Mouse (Mus musculus): ENCODE measurements around the gene Carns1.
A peak's percentile ranks its signal among the peaks of the same experiment; 100 is the strongest.

Carns1 gene

DNA sequence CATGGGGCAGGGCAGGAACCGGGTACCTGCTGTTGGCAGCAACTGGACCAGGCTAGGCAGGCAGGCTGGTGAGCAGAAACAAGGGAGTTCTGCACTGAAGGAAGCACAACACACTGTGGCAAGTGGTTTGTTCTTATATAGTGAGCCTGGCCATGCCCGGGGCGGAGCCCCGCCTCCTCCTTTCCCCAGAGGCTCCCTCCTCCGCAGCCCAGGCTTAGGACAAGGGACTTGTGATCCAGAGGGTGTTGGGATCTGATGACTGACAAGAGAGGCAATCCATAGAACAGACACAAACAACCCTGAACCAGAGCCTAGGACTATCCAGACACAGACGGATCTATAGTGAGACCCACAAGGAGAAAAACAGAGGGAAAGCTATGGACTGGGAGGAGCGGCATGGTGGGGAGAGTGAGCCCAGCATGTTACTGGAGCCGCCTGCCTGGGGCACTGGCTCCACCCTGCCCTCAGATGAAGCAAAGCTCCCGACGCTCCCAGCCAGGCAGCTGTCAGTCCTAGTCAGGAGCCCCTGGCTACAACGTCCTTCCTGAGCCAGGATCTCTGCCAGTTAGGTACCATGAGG is at the start of gene Carns1:
Gene Carns1, minus strand, starts transcription at position 112 of the 580 bp plus-strand sequence.
- DNase-seq (ENCODE audit: low spot score in 2 of 2), result no peak

DNA sequence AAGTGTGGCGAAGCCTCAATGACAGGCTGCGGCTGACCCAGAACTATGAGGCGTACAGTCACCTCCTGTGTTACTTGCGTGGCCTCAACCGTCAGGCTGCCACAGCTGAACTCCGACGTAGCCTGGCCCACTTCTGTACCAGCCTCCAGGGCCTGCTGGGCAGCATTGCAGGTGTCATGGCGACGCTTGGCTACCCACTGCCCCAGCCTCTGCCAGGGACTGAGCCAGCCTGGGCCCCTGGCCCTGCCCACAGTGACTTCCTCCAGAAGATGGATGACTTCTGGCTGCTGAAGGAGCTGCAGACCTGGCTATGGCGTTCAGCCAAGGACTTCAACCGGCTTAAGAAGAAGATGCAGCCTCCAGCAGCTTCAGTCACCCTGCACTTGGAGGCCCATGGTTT is 46.9 kb upstream of the Carns1 start:
- peak in 1 of 2 experiments; percentile 48 for DNase-seq (ENCODE audit: low spot score in 2 of 2)

DNA sequence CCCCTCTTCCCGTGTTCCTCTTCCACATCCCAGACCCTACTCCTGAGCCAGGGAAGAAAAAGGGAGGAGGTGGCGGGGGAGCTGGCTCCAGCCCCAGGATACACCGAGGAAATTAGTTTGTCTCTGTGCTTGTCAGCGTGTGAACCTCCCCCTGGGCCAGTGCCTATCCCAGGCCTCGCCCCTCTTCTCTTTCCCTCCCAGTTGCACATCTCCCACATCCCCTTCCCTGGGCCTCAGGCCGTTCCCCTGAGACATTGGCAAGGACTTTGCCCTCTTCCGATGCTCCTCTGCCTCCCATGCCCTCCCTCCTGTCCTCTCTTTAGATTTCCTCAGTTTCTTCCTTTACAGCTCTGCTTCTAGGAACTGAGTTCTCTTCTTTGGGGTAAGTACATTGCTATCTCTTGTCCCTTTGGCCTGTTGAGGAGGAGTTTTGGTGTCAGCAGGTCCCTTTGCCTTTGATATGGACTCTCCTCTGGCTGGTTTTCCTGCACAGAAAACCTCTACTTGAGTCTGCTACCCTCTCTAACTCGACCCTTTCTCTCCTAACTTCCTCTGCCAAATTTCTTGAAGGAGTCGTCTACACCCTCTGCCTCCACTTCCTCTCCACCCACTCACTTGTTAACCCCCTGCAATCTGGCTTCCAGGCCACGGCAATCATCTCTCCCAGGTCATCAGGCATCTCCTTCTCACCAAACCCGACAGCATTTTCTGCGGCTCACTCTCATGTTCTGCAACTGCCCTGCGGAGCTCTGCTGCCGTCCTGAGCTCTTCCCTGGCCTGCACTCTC is 45.9 kb upstream of the Carns1 start:
- DNase-seq (ENCODE audit: low spot score in 2 of 2), result peak in 1 of 2 experiments; percentile 67

DNA sequence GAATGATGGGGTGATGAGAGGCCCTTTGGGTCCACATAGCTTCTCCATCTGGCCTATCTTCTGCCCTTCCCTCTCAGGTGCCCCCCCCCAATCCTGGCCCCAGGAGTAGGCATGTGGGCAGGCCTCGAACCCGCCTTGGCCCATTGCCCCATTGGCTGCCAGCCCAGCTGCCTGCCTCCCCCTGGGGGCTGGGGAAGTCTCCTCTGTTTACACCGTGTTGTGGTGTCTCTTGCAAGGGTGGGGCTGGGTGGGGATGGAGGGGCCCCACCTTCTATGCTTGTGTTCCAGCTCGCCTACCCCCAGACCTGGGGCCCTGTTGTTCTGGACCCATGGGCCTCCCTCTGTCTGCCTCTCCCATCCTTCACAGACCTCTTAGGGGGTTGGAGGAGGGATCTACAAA is 45.1 kb upstream of the Carns1 start:
- peak in 1 of 2 experiments; percentile 57 for DNase-seq (ENCODE audit: low spot score in 2 of 2)

DNA sequence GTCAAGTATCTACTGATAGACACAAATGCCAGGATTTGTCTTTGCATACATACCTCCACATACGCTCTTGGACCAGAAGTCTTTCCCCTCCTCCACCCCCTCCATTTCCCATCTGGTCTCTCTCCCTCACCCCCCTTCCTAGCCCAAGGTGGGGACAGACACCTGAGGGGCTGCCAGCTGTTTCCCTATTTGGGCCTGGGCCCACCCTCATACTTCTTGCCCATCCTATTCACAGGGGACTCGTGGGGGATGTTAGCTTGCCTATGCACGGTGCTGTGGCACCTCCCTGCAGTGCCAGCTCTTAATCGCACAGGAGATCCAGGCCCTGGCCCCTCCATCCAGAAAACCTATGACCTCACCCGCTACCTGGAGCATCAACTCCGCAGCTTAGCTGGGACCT is 44.7 kb upstream of the Carns1 start:
- no peak for DNase-seq (ENCODE audit: low spot score in 2 of 2)

DNA sequence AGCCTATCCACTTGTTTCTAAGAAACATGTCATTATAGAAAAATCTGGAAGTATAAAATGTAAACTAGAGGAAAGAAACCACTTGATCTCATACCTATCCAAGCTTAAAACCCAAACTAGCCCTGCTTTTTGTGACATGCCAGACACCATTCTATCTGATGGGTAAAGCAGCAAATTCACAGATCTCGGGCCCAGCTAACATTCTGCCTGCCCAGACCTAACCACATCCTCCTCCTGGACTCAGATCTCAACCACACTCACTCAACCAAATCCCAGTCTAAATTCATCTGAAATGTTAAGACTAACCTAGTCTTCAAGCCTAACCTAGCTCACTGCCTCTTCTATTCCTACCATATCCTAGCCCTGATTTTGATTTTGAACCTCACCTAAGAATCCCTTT is 43.5 kb upstream of the Carns1 start:
- no peak for DNase-seq (ENCODE audit: low spot score in 2 of 2)

DNA sequence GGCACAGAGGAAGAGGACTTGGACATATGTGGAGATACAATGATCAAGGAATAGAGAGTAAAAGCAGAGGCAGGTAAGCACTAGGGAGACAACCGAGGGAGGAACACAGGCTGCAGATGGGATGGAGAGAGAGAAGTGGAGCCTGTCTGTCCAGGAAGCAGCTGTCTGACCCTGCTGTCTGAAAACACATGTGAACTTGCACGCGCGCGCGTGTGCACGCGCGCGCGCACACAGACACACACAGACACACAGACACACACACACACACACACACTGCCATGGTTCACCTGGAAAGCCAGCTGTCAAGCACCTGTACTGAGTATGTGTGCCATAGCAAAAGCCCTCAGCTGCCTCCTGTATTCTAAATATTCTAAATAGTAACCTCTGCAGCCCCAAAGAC is 43.0 kb upstream of the Carns1 start:
- peak in 1 of 2 experiments; percentile 58 for DNase-seq (ENCODE audit: low spot score in 2 of 2)

DNA sequence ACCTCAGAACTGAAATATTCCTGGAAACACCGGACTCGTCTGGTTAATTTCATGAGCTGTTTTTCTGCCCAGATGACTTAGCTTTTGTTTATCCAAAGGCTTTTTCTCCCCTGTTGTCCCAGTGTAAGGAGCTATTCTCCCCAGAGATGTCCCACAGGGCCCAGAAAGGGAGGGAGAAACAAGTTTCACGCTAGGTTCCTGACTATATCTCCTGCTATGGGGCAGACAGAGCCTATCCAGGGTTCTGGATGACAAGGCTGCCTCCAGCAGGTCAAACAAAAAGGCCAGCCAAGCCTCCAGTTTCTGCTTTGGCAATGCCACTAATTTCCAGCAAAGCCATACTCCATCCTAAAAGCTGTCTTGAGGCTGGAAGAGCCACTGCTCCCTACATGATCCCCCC is 42.6 kb upstream of the Carns1 start:
- no peak for DNase-seq (ENCODE audit: low spot score in 2 of 2)

DNA sequence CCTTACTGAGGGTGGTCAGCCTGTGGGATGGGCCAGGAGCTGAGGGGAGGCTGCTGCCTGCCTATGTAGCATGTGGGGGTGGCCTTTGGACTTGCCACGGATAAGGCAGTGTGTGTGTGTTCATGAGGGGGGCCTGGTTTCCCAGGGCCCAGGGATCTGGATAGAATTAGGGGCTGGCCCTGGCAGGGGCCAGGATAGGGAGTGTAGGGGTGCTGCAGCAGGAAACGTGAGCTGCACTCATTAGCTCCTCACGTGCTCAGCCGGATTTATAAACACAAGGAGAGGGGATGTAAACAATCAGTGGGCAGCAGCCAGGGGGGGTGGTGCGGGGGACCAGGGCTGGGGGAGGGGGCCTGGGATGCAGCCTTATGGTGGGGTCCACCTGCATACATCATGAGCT is 41.9 kb upstream of the Carns1 start:
- DNase-seq (ENCODE audit: low spot score in 2 of 2), result no peak

DNA sequence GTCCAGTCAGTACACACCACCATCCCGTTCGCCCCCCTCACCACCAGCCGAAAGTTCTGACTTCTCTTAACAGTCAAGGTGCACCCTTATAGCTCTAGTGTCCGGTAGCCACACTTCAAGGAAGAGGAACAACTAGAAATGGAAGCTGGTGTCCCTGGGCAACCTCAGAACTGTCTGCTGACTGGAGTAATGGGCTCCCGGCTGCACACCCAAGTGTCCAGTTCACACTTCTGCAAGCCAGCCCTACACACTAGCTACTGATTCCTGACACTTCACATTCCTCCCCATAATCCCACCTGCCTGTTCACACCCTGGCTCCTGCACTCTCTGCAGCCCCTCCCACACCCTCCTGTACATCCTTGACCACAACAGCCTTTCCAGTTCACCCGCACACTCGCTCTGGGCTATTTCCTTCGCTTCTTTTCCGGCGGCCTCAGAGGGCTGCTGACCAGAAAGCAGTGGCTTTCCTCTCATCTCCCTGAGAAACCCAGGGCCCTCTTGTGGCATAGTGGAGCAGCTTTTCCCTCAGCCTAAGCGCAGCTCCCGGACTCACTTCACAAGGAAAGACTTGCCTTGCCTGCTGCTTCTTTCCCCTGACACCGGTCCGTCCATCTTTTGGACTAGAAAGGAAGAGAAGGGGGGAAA is 40.9 kb upstream of the Carns1 start:
- no peak for DNase-seq (ENCODE audit: low spot score in 2 of 2)

DNA sequence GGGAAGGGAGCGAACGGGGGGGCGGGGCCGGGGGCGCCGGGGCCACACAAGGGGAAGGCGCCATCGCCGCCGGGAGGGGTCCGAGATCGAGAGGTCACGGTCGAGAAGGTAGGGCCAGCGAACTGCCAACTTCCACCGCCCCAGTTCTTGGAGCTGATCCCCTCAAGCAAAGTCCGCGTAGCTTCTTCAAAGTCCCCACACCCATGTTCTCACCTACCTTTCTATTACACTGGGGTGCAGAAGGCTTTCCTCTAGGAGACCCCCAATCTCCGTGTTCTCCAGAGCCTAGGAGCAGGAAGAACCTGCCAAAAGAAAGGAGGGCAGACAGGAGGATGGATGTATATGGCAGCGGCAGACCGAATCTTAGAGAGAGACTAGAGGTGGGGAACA is 40.2 kb upstream of the Carns1 start:
- no peak for DNase-seq (ENCODE audit: low spot score in 2 of 2)

DNA sequence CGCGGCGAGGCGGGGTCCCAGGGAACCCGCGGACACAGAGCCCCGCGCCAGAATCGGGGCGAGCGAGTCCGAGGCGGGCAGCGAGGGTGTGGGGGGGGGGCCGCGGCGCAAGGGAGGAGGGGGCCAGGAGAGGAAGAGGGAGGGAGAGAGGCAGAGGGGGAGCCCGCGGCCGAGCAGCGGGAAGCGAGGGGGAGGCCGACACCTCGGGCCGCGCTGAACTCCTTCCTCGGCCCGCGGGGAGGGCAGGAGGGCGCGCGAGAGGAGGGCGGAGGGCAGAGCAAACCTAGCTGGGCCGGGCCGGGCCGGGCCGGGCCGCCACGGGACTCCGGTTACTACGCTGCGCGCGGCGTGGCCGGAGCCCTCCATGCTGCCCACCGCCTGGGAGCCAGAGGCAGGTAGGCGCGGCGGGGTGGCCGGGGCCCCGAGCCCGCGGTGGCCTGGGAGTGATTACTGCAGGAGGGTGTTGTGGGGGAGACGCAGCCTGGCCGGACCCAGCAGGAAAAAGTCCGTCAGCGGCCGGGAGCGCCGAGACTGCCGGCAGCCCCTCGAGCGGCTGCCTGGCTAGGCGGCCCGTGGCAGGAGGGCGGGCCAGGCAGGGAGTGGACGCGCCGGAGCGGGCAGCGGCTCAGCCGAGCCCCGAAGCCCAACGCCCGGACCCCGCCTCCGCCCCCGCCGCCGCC is 39.6 kb upstream of the Carns1 start:
- DNase-seq (ENCODE audit: low spot score in 2 of 2), result no peak

DNA sequence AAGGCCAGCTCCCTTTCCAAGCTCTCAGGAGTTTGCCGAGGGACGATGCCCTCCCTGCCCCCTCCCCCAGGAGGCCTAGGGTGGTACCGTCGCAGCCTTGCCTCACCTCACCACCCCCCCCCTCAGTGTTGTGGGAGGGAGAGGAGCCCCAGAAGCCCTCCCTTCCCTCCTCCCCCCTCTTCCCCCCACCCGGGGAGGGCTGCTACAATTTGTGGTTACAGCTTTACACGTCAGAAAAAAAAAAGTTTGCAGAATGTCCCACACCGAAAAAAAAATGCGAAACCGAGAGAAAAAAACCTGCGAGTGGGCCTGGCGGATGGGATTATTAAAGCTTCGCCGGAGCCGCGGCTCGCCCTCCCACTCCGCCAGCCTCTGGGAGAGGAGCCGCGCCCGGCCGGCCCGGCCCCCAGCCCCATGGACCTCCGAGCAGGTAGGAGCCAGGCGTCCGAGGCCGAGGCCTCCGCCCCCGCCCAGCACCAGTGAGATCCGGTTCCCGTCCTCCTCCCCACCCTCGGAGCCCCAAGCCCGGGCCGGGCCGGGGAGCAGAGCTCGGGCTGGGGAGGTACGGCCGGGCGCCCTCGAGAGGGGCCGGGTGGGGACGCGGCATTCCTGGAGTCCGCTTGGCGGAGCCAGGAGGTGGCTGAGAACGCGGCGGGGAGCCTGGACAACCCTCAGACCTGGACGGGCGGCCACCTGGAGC is 38.9 kb upstream of the Carns1 start, which contains the start of the genes Clcf1 and AC109138.7:
Gene Clcf1, plus strand, starts transcription at position 168 of the 700 bp plus-strand sequence.
Gene AC109138.7, plus strand, starts transcription at position 287 of the 700 bp plus-strand sequence.
- DNase-seq (ENCODE audit: low spot score in 2 of 2), result peak; percentile 70 to 81

DNA sequence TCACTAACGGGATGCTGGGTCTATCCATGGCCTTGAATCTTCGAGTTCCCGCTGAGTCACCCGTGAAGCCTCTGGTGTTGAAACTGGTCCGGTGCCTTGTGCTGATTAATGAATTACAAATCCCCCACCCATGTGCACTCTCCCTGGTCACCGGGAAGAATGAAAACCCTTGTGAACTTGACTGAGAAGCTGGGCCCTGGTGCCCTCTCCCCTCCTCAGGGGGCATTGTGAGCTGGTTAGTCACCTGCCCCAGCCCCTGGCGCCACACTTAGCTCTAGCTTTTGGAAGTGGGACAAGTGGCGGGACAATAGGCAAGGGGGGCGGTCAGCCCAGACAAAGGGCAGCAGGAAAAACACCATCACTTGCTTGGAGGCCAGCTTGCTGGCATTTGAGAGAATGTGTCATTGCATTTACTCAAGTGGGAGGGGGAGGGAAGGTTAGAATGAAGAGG is 38.3 kb upstream of the Carns1 start:
- no peak for DNase-seq (ENCODE audit: low spot score in 2 of 2)

DNA sequence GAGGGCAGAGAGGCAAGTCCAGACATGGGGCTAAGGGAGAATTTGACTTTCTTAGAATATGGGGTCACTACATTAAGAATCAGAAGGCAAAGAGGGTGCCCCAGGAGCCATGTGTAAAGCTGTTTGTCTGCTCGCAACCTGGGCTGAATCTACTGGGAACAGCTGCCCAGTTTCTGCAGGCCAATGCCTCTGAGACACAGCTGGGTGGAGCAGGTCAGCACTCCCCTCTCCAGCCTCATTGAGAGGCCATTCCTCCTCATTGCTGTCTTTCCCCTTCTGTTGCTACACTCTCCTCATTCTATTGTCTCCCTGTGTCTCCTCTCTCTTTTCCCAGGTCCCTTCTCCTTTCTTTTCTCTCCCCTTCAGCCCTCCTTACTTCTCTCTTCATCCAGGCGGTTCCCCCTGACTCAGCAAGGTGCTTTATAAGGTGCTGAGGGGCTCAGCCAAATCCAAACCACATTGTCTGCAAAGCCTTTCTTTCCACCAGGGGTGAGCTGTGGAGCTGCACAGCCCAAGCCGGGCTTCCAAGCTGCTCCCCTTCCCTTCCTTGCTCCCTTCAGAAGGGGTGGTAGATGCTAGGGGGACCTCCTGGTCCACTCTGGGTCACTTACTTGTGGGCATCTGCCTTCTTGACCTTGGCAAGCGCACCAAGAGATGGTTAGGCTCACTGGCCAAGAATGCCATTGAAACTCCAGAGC is 36.8 kb upstream of the Carns1 start:
- no peak for DNase-seq (ENCODE audit: low spot score in 2 of 2)

DNA sequence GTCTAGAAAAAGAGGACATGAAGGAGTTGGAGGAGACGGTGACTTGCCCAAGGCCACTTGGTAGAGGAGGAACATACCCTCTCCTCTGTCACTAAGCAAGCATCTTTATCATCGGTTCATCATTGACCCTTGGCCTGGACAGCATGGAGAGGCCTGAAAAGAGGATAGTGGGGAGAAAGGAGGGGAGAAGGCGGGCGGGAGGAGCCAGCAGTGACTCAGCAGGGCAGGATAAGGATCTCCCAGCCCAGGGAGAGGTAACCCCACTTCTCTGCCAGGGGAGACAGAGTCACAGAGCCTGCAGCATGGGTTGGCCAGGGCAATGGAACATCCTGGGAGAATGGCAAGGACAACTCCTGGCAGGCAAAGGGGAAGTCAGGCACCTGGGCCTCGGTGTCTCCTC is 33.3 kb upstream of the Carns1 start:
- no peak for DNase-seq (ENCODE audit: low spot score in 2 of 2)

DNA sequence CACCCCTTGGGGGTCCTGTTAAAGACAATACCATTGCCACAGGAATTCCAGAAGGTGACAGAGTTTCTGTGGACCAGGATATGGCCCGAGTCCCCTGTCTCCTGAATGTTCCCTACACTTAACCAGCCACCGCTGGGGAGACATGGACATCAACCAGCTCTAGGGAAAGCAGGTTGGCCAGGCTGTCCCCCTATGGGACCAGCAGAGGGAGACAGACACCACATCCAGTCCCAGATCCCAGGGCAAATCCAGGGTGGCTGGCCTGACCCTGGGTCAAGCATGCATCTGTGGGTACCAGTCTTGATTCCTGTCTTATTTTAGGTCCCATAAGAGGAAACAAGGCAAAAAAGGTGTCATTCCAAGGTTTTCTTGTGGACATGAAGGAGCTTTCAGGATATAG is 31.7 kb upstream of the Carns1 start:
- peak in 1 of 2 experiments; percentile 65 for DNase-seq (ENCODE audit: low spot score in 2 of 2)

DNA sequence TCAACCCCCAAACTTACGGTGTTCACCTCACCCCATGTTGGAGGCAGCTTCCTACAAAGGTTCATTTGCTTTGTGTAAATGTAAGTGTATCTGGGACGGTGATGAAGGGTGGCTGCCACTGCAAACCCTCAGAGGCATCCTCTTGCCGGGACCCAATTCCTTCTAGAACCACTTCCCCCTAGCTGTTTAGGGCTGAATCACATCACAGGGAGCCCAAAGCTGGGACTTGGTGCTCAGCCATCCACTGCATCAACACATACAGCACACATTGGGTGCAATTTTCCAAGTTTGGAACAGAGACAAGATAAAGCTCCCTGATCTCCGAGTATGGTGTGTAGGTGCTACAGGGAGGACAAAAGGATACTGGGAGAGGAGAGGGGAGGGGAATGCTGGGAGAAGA is 29.6 kb upstream of the Carns1 start:
- no peak for DNase-seq (ENCODE audit: low spot score in 2 of 2)

DNA sequence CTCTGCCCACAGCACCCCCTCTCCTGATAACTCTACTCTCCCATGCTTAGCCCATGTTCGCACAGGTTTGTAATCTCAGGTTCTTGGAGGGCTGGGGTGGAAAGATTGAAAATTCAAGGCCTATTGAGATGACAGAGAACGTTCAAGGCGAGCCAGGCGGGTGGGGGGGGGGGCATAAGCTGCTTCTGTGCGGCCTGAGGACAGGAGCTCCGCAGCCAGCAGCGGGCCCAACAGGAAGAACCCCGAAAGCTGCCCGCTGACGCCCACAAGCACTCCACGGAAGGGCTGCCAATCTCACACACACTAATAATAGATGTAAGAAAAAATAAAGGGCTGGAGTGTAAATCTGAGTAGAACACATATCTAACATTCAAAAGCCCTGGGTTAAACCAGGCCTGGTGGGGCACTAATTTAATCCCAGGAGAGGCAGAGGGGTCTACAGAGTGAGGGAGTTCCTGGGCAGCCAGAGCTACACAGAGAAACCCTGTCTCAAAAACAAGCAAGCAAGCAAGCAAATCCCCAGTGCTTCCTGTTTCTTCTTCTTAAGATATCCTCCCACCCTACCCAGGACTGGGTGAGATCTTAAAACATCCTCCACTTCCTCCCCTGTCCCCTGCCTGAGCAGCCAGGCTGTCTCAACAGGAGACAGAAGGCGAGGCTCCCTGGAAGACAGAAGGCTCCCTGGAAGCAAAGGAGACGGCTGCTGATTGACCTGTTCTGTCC is 28.5 kb upstream of the Carns1 start:
- no peak for DNase-seq (ENCODE audit: low spot score in 2 of 2)

DNA sequence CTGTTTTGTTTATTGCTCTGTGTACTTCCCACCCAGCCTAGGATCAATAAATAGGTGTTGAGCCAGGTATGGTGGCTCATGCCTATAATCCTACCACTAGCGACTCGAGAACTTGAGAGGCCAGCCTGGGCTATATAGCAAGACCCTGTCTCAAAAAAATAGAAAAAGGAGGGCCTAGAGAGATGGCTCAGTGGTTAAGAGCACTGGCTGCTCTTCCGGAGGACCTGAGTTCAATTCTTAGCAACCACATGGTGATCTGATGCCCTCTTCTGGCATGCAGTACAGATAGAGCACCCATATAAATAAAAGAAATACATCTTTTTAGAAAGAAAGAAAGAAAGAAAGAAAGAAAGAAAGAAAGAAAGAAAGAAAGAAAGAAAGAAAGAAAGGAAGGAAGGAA is 27.9 kb upstream of the Carns1 start:
- DNase-seq (ENCODE audit: low spot score in 2 of 2), result no peak

All from spleen, postnatal 4 days (tissue).